Mouse (Mus musculus) small intestine, adult 2 months (tissue): ENCODE data around the gene Scaf8. TPM values are rescaled to one million over a fixed set of nuclear protein-coding genes. Genes with fewer than 3 reads are reported as not detected.
"Not testable (repeated sequence)": the region's sequence is repeated elsewhere in the genome, so short reads cannot be mapped to it uniquely, and the experiment has no call there.

ENCODE experiments used
- H3K27ac ChIP-seq: fragments of 200-500 bp; 2 replicates; pipeline ENCODE4 v1.5.1; 2012; ENCODE audit warnings: low read depth, low read length, control low read depth, inconsistent platforms; ENCODE audit not compliant: insufficient read depth
- H3K27me3 ChIP-seq: fragments of 200-500 bp; 2 replicates; pipeline ENCODE4 v1.6.1; 2012; ENCODE audit warnings: mild to moderate bottlenecking, moderate library complexity, low read length, inconsistent platforms; ENCODE audit not compliant: control insufficient read depth, insufficient read depth
- H3K36me3 ChIP-seq: fragments of 200-500 bp; 2 replicates; pipeline ENCODE4 v1.6.1; 2012; ENCODE audit warnings: mild to moderate bottlenecking, low read length, control low read depth, inconsistent platforms; ENCODE audit not compliant: control insufficient read depth, insufficient read depth
- H3K4me1 ChIP-seq: fragments of 200-500 bp; 2 replicates; pipeline ENCODE4 v1.6.1; 2012; ENCODE audit warnings: low read length, inconsistent platforms, mixed read lengths; ENCODE audit not compliant: control insufficient read depth, insufficient read depth, insufficient read length
- H3K4me3 ChIP-seq: fragments of 200-500 bp; 2 replicates; pipeline ENCODE4 v1.5.1; 2012; ENCODE audit warnings: low read depth, mild to moderate bottlenecking, control low read depth, inconsistent platforms, low read length, moderate library complexity
- CTCF ChIP-seq: fragments of 200-500 bp; IDR thresholded peaks from 2 replicates; pipeline ENCODE4 v1.5.1; 2012; ENCODE audit warnings: low read depth, mild to moderate bottlenecking, control low read depth, inconsistent platforms, low read length, moderate library complexity, mixed read lengths; ENCODE audit not compliant: insufficient replicate concordance, insufficient read length; ENCODE audit errors: extremely low read depth
- POLR2A ChIP-seq: fragments of 200-500 bp; IDR thresholded peaks from 2 replicates; pipeline ENCODE4 v1.6.1; 2012; ENCODE audit warnings: low read depth, mild to moderate bottlenecking, control low read depth, inconsistent platforms, low read length, moderate library complexity
- WGBS: fragments of 180-500 bp; shearing (Covaris S2); methylation state at CpG from one replicate; pipeline ENCODE4 v1.1.7; 2018; 5-methylcytosine and 5-hydroxymethylcytosine counted together
- polyA plus RNA-seq: library from polyadenylated mRNA; depleted of rRNA; stranded (reverse); fragments of >200 nt; gene quantifications from 2 replicates; pipeline ENCODE4 v1.2.3, GENCODE M21; 2012

Gene Scaf8
- polyA plus RNA-seq, 1 experiment, result 12.6 TPM

GRCm38 (mm10) chr17:3104154-3104931, 10.4 kb upstream of the Scaf8 start:
- Histone ChIP-seq H3K27me3 (no peaks in the 10 kb centered on the region), H3K36me3 (0 out of 2 replicates have a peak, but pooled peaks cover 2% of the 10 kb centered on the region), H3K4me3 (no peak overlapping the region), H3K4me1 (peaks cover 6% of the 10 kb centered on the region), H3K27ac (no peak overlapping the region)
- 92% methylated on average over 6 of the region's 6 CpGs for WGBS
- TF ChIP-seq POLR2A, result no peak
- no peak for TF ChIP-seq CTCF

GRCm38 (mm10) chr17:3105022-3105421, 9.8 kb upstream of the Scaf8 start:
- Histone ChIP-seq H3K4me1 (peaks cover 6% of the 10 kb centered on the region), H3K27me3 (no peaks in the 10 kb centered on the region), H3K27ac (no peak overlapping the region), H3K4me3 (no peak overlapping the region), H3K36me3 (0 out of 2 replicates have a peak, but pooled peaks cover 2% of the 10 kb centered on the region)
- WGBS, result 40% methylated on average over 1 of the region's 1 CpGs
- TF ChIP-seq CTCF (no peak), POLR2A (no peak)

GRCm38 (mm10) chr17:3113737-3114357, 925 bp upstream of the Scaf8 start:
- H3K36me3 ChIP-seq, result no peaks in the 10 kb centered on the region; the same call in 1 of the 2 replicates
- peaks cover 3% of the 10 kb centered on the region; the same call in 1 of the 2 replicates for H3K4me1 ChIP-seq
- TF ChIP-seq CTCF (no peak), POLR2A (no peak)
- H3K4me3 ChIP-seq, result peak overlapping the region; percentile 79
- H3K27me3 ChIP-seq, result no peaks in the 10 kb centered on the region
- peak overlapping the region; percentile 98 for H3K27ac ChIP-seq
- WGBS, result under 1% methylated on average over 16 of the region's 16 CpGs

GRCm38 (mm10) chr17:3114358-3114719, 433 bp upstream of the Scaf8 start:
- WGBS, result under 1% methylated on average over 31 of the region's 31 CpGs
- peaks cover 3% of the 10 kb centered on the region; the same call in 1 of the 2 replicates for H3K4me1 ChIP-seq
- no peaks in the 10 kb centered on the region; the same call in 1 of the 2 replicates for H3K36me3 ChIP-seq
- no peak for TF ChIP-seq CTCF
- no peak for TF ChIP-seq POLR2A
- peak overlapping the region; percentile 79 for H3K4me3 ChIP-seq
- H3K27me3 ChIP-seq, result no peaks in the 10 kb centered on the region
- peak overlapping the region; percentile 98 for H3K27ac ChIP-seq

GRCm38 (mm10) chr17:3115380-3115974, 705 bp downstream of the Scaf8 start:
- TF ChIP-seq CTCF (no peak), POLR2A (no peak)
- Histone ChIP-seq H3K27me3 (no peaks in the 10 kb centered on the region), H3K27ac (peak overlapping the region; percentile 98), H3K4me1 (peaks cover 3% of the 10 kb centered on the region; the same call in 1 of the 2 replicates), H3K36me3 (no peaks in the 10 kb centered on the region; the same call in 1 of the 2 replicates), H3K4me3 (peak overlapping the region; percentile 79)
- under 1% methylated on average over 46 of the region's 47 CpGs for WGBS

GRCm38 (mm10) chr17:3120949-3121348, 6.2 kb downstream of the Scaf8 start:
- not testable (repeated sequence) for H3K4me3 ChIP-seq, H3K36me3 ChIP-seq, H3K4me1 ChIP-seq, H3K27me3 ChIP-seq, H3K27ac ChIP-seq
- WGBS, result 76% methylated on average over 8 of the region's 8 CpGs

GRCm38 (mm10) chr17:3123581-3123980, 8.8 kb downstream of the Scaf8 start:
- H3K27ac ChIP-seq, H3K27me3 ChIP-seq, H3K36me3 ChIP-seq, H3K4me1 ChIP-seq, H3K4me3 ChIP-seq: not testable (repeated sequence)
- 25% methylated on average over 1 of the region's 1 CpGs for WGBS
